Comparison of ENCODE assay signal across 8 mouse cellular contexts in the genomic region with DNA sequence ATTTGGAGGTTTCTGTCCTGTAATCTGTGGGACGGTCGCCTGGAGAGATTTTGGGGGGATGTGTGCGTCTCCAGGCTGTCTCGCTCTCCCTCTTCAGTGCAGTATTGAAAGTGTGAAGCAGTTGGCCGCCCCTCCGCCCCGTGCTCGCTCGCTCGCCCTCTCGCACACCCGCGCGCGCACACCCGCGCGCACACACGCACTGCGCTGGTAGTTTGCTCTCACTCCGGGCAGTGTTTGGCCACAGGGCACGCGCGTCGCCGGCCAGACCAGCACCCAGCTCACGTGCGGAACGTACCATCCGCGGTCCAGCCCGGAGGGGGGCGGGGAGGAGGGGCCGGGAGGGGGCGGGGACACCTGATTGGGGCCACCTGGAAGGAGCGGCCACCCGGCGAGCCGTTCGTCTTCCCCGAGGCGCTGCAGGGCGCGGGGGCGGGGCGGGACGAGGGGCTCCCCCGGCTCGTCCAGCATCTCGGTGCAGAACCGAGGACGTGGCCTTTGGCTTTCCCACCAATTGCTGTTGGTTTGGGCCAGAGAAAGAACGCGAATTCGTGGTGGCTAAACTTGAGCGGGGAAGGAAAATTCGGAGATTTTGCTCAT. TPM values are rescaled to one million over a fixed set of nuclear protein-coding genes. Genes with fewer than 3 reads are reported as not detected.
DNase-seq lines count a peak whose midpoint lies in the region; ATAC-seq lines count a peak whose summit lies in the region.

Bhlhe41 (minus strand) TSS at position 270 of the 597 bp plus-strand sequence.

- DNase-seq in MN1 (ENCODE audit: low spot score), result peak; percentile 80
- peak; percentile 87 to 91 for DNase-seq in cerebellum, adult 18-20 months
- DNase-seq in frontal cortex, adult 2 months (ENCODE audit: extremely low spot score in 1 of 2, low spot score in 1 of 2), result peak in 1 of 2 experiments; percentile 77
- DNase-seq in hindbrain, embryonic 10.5 days (ENCODE audit: low spot score), result peak; percentile 81
- DNase-seq in layer of hippocampus, postnatal 14 days (ENCODE audit: low spot score in 2 of 2), result peak; percentile 79 to 82
- peak; percentile 79 for DNase-seq in lung, postnatal 10 days
- DNase-seq in retina, adult 2 months (ENCODE audit: low read depth, low spot score), result peak; percentile 89

- ATAC-seq in megakaryocyte-erythroid progenitor cell, adult 5-6 weeks (replicated peaks; ENCODE audit: low FRiP score, low TSS enrichment, poor library complexity, severe bottlenecking), result no peak

- peaks cover 49% of the 10 kb centered on the region for H3K4me1 ChIP-seq in hindbrain, embryonic 10.5 days (replicated peaks)

- 1% methylated on average over 57 of the region's 57 CpGs for WGBS in hindbrain, embryonic 10.5 days

- H3K27ac ChIP-seq in hindbrain, embryonic 10.5 days, result peak within 1 kb of the TSS; percentile 81

- no peaks in the 10 kb centered on the region for H3K9me3 ChIP-seq in hindbrain, embryonic 10.5 days

- H3K27me3 ChIP-seq in hindbrain, embryonic 10.5 days (ENCODE audit: insufficient read depth, poor library complexity, severe bottlenecking), result peaks cover 94% of the 10 kb centered on the region

- H3K4me3 ChIP-seq in hindbrain, embryonic 10.5 days, result peak within 1 kb of the TSS; percentile 70

- H3K36me3 ChIP-seq in hindbrain, embryonic 10.5 days, result no peaks in the 10 kb centered on the region

RNA-seq across cellular contexts. Expression of gene Bhlhe41, which starts in this region (rescaled TPM):
- polyA plus RNA-seq in frontal cortex, adult 2 months (2012; rRNA removed), result 20.6 and 25.2 TPM in 2 replicates
- 1.2 TPM in 2 replicates for polyA plus RNA-seq in hindbrain, embryonic 10.5 days (2016; fragmentation: Nextera tagmentation; extraction: Ambion mirVana)
- total RNA-seq in layer of hippocampus, postnatal 14 days (2021), result 10 to 100 TPM; 20.4 to 25.0 TPM
- not detected in 2 replicates for total RNA-seq in megakaryocyte-erythroid progenitor cell, adult 5-6 weeks (2014; fragmentation: Nextera tagmentation)
- total RNA-seq in megakaryocyte-erythroid progenitor cell, adult 5-6 weeks (2017), result 0.19 TPM in 1 of 2 replicates, not detected in the other

Comparison
In these comparisons a context has a peak if more than half of its experiments do, and no peak if none do; other contexts are left out.
1. RNA of gene Bhlhe41 (total RNA-seq): 20.4 to 25.0 TPM in layer of hippocampus, postnatal 14 days; 0.19 TPM in megakaryocyte-erythroid progenitor cell, adult 5-6 weeks; every median in the first group is over 10 times any median in the second.